ENCODE assay signal across 28 mouse cellular contexts in the genomic region with DNA sequence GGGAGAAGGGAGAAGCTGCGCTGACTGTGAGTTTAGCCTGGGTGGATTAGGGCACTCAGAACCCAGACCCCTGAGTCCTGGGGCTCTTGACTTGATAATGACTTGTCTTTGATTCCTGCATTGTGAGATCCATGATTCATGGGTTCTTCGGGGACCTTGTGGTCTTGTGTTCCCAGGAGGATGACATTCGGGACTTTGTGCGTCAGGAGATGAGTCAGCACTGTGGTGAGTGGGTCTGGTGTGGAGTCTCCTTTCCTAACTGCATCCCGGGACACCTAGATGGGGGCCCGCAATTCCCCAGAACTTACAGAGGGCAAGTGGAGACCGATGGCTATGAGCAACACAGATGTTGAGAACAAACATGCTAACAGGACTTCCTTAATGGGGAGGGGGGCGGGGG. TPM values are rescaled to one million over a fixed set of nuclear protein-coding genes. Genes with fewer than 3 reads are reported as not detected.
DNase-seq lines count a peak whose midpoint lies in the region; ATAC-seq and TF ChIP-seq lines count a peak whose summit lies in the region.
"Had no signal": no experiment of that assay in that cellular context is flagged by ENCODE, and none has a peak within 500 bp of the region (broad histone marks: within the 10 kb centered on the region; RNA-seq: fewer than 3 reads in every experiment).

No protein-coding gene starts in this region.

- H3K9me3 ChIP-seq in G1E (replicated peaks): no peaks in the 10 kb centered on the region
- no peaks in the 10 kb centered on the region for H3K9me3 ChIP-seq in kidney, embryonic 16.5 days (ENCODE audit: low read length)
- H3K9me3 ChIP-seq: embryonic facial prominence, embryonic 10.5 days; embryonic facial prominence, embryonic 15.5 days; forebrain, embryonic 12.5 days; heart, embryonic 12.5 days; kidney, embryonic 15.5 days; neural tube, embryonic 15.5 days; stomach, embryonic 15.5 days had no signal

- no peak overlapping the region for H3K9ac ChIP-seq in kidney, embryonic 16.5 days (replicated peaks; ENCODE audit: low read length)
- H3K9ac ChIP-seq: embryonic facial prominence, embryonic 15.5 days; forebrain, embryonic 12.5 days; forebrain, postnatal 0 days; heart, embryonic 12.5 days; hindbrain, embryonic 14.5 days; kidney, embryonic 15.5 days; neural tube, embryonic 15.5 days; stomach, embryonic 15.5 days had no signal

- peak; percentile 78 for DNase-seq in 3T3-L1 (ENCODE audit: low read depth, low spot score)
- no peak for DNase-seq in G1E (ENCODE audit: low spot score)
- DNase-seq in adrenal gland, adult 8-10 months: peak; percentile 75
- DNase-seq in brain, adult 2 months (ENCODE audit: low read depth, low spot score): peak; percentile 33
- DNase-seq in thymus, postnatal 4 days: no peak
- no peak for DNase-seq in thymus, postnatal 36 days
- DNase-seq: cerebellum, adult 2 months; cerebellum, postnatal 25 days; forebrain, postnatal 0 days; heart, adult 2 months; heart, postnatal 4 days; lung, adult 18-20 months; midbrain, embryonic 14.5 days; right cerebral cortex, postnatal 25 days had no signal

- peak overlapping the region; percentile 56; the same call in 1 of the 2 replicates for H3K4me3 ChIP-seq in G1E (ENCODE audit: low read depth, low read length)
- H3K4me3 ChIP-seq in kidney, embryonic 16.5 days (ENCODE audit: low read length): no peak overlapping the region
- H3K4me3 ChIP-seq: embryonic facial prominence, embryonic 10.5 days; embryonic facial prominence, embryonic 15.5 days; forebrain, embryonic 12.5 days; heart, adult 2 months; heart, embryonic 12.5 days; kidney, embryonic 15.5 days; neural tube, embryonic 15.5 days; stomach, embryonic 15.5 days had no signal

- WGBS in kidney, embryonic 16.5 days: 75% methylated on average over 8 of the region's 8 CpGs

- no peak for TF ChIP-seq CTCF in G1E (IDR thresholded peaks at IDR 0.05; ENCODE audit: low read depth, low read length)

- H3K4me1 ChIP-seq in G1E (ENCODE audit: insufficient read depth, low read depth, low read length): peaks cover 39% of the 10 kb centered on the region
- 0 out of 2 replicates have a peak, but pooled peaks cover 6% of the 10 kb centered on the region for H3K4me1 ChIP-seq in kidney, embryonic 16.5 days (ENCODE audit: insufficient read depth, low read length)
- H3K4me1 ChIP-seq: embryonic facial prominence, embryonic 15.5 days; forebrain, embryonic 12.5 days; kidney, embryonic 15.5 days; neural tube, embryonic 15.5 days; stomach, embryonic 15.5 days had no signal

- H3K27me3 ChIP-seq in G1E (ENCODE audit: insufficient read depth, low read length): peaks cover 33% of the 10 kb centered on the region
- H3K27me3 ChIP-seq in kidney, embryonic 16.5 days (ENCODE audit: insufficient read depth, low read length): no peaks in the 10 kb centered on the region
- H3K27me3 ChIP-seq: embryonic facial prominence, embryonic 15.5 days; forebrain, embryonic 12.5 days; heart, embryonic 12.5 days; kidney, embryonic 15.5 days; neural tube, embryonic 15.5 days; stomach, embryonic 15.5 days had no signal

- H3K4me2 ChIP-seq in kidney, embryonic 16.5 days (replicated peaks; ENCODE audit: low read depth, low read length): no peak overlapping the region
- H3K4me2 ChIP-seq: embryonic facial prominence, embryonic 15.5 days; forebrain, embryonic 12.5 days; heart, embryonic 12.5 days; hindbrain, embryonic 14.5 days; kidney, embryonic 15.5 days; neural tube, embryonic 15.5 days; stomach, embryonic 15.5 days had no signal

- ATAC-seq in G1E (ENCODE audit: extremely low read depth, insufficient number of reproducible peaks, low FRiP score, poor library complexity, severe bottlenecking): no peak
- no peak for ATAC-seq in kidney, embryonic 16.5 days (ENCODE audit: low FRiP score, low TSS enrichment)
- ATAC-seq: forebrain, postnatal 0 days; intestine, postnatal 0 days had no signal

- H3K27ac ChIP-seq in kidney, embryonic 16.5 days (ENCODE audit: low read length): no peak overlapping the region
- H3K27ac ChIP-seq: embryonic facial prominence, embryonic 10.5 days; embryonic facial prominence, embryonic 15.5 days; forebrain, embryonic 12.5 days; heart, adult 2 months; hindbrain, embryonic 14.5 days; kidney, embryonic 15.5 days; neural tube, embryonic 15.5 days; stomach, embryonic 15.5 days had no signal

- H3K36me3 ChIP-seq in G1E (replicated peaks): no peaks in the 10 kb centered on the region
- H3K36me3 ChIP-seq in kidney, embryonic 16.5 days (ENCODE audit: insufficient read depth, low read length): no peaks in the 10 kb centered on the region
- H3K36me3 ChIP-seq: embryonic facial prominence, embryonic 10.5 days; forebrain, embryonic 12.5 days; heart, embryonic 12.5 days; kidney, embryonic 15.5 days; neural tube, embryonic 15.5 days; stomach, embryonic 15.5 days had no signal

RNA-seq across cellular contexts. Expression of a gene that starts 3.3 kb away (rescaled TPM):
- total RNA-seq in G1E (2014; fragmentation: Nextera tagmentation) (not detected in 2 replicates), G1E (2017) (0.17 and 0.38 TPM in 2 replicates)
- polyA plus RNA-seq in G1E (2012): not detected in 2 replicates
- 1 to 10 TPM in 1 of 4 experiments, under 1 TPM in 3; 0.31 to 1.0 (median 0.45) TPM for total RNA-seq in adrenal gland, adult 8-10 months (2022)
- 0.31 TPM in 1 of 2 replicates, not detected in the other for polyA plus RNA-seq in kidney, embryonic 16.5 days (2015; fragmentation: Nextera tagmentation; extraction: Ambion mirVana)
- total RNA-seq: forebrain, postnatal 0 days; heart, adult 2 months; heart, postnatal 4 days; left cerebral cortex, postnatal 14 days; monocyte, adult 5-6 weeks had no signal
- polyA plus RNA-seq: embryonic facial prominence, embryonic 10.5 days; forebrain, embryonic 12.5 days; forebrain, postnatal 0 days; heart, adult 2 months; heart, embryonic 12.5 days; heart, postnatal 0 days; intestine, postnatal 0 days; limb, embryonic 11.5 days; midbrain, embryonic 14.5 days; neural tube, embryonic 15.5 days had no signal

RNA-seq across cellular contexts. Expression of a gene that starts 9.1 kb away (rescaled TPM):
- 7.1 and 10.0 TPM in 2 replicates for total RNA-seq in G1E (2014; fragmentation: Nextera tagmentation)
- 9.1 and 9.3 TPM in 2 replicates for total RNA-seq in G1E (2017)
- polyA plus RNA-seq in G1E (2012): 1.7 and 4.1 TPM in 2 replicates
- 10 to 100 TPM in 2 of 4 experiments, 1 to 10 TPM in 2; 6.2 to 21.6 (median 12.0) TPM for total RNA-seq in adrenal gland, adult 8-10 months (2022)
- polyA plus RNA-seq in kidney, embryonic 16.5 days (2015; fragmentation: Nextera tagmentation; extraction: Ambion mirVana): 10.4 and 10.9 TPM in 2 replicates

RNA-seq across cellular contexts. Expression of a gene that starts 29.1 kb away (rescaled TPM):
- 0.10 and 0.30 TPM in 2 replicates for total RNA-seq in G1E (2014; fragmentation: Nextera tagmentation)
- total RNA-seq in G1E (2017): 1.1 and 3.0 TPM in 2 replicates
- polyA plus RNA-seq in G1E (2012): 0.15 and 0.28 TPM in 2 replicates
- 10 to 100 TPM in 1 of 4 experiments, 1 to 10 TPM in 3; 2.6 to 12.4 (median 6.9) TPM for total RNA-seq in adrenal gland, adult 8-10 months (2022)
- 2.9 and 3.9 TPM in 2 replicates for polyA plus RNA-seq in kidney, embryonic 16.5 days (2015; fragmentation: Nextera tagmentation; extraction: Ambion mirVana)

RNA-seq across cellular contexts. Expression of a gene that starts 46.1 kb away (rescaled TPM):
- total RNA-seq in G1E (2014; fragmentation: Nextera tagmentation): 172 and 173 TPM in 2 replicates
- total RNA-seq in G1E (2017): 186 and 188 TPM in 2 replicates
- 448 and 452 TPM in 2 replicates for polyA plus RNA-seq in G1E (2012)
- 100 to 1,000 TPM; 381 to 565 (median 479) TPM for total RNA-seq in adrenal gland, adult 8-10 months (2022)
- polyA plus RNA-seq in kidney, embryonic 16.5 days (2015; fragmentation: Nextera tagmentation; extraction: Ambion mirVana): 621 and 666 TPM in 2 replicates

RNA-seq across cellular contexts. Expression of a gene that starts 55.9 kb away (rescaled TPM):
- total RNA-seq in G1E (2014; fragmentation: Nextera tagmentation): 17.1 and 24.2 TPM in 2 replicates
- total RNA-seq in G1E (2017): 50.0 and 50.6 TPM in 2 replicates
- polyA plus RNA-seq in G1E (2012): 207 and 259 TPM in 2 replicates
- 100 to 1,000 TPM; 126 to 177 (median 159) TPM for total RNA-seq in adrenal gland, adult 8-10 months (2022)
- 104 and 110 TPM in 2 replicates for polyA plus RNA-seq in kidney, embryonic 16.5 days (2015; fragmentation: Nextera tagmentation; extraction: Ambion mirVana)

Comparison
In these comparisons a context has a peak if more than half of its experiments do, and no peak if none do; other contexts are left out.
1. DNase-seq: peak in 3T3-L1 (single experiment), adrenal gland, adult 8-10 months (single experiment) and brain, adult 2 months (single experiment); none in G1E (single experiment), thymus, postnatal 4 days (single experiment) and thymus, postnatal 36 days (0 of 2).